In genomic region chr10:57499414-57500156, GRCm38 (mm10) we compare ENCODE assay signal across 16 mouse cellular contexts. TPM values are rescaled to one million over a fixed set of nuclear protein-coding genes. Genes with fewer than 3 reads are reported as not detected.
DNase-seq lines count a peak whose midpoint lies in the region; ATAC-seq and TF ChIP-seq lines count a peak whose summit lies in the region.
"Had no signal": no experiment of that assay in that cellular context is flagged by ENCODE, and none has a peak within 500 bp of the region (broad histone marks: within the 10 kb centered on the region; RNA-seq: fewer than 3 reads in every experiment).

No protein-coding gene starts in this region.

- WGBS in liver, adult 2 months, result 23% methylated on average over 9 of the region's 9 CpGs
- 59% methylated on average over 9 of the region's 9 CpGs for WGBS in liver, embryonic 13.5 days (ENCODE audit: insufficient replicate concordance)
- WGBS in thymus, adult 2 months, result 94% methylated on average over 9 of the region's 9 CpGs

- peak; percentile 73 for ATAC-seq in liver, embryonic 13.5 days (ENCODE audit: low read depth)
- ATAC-seq: inflammation-experienced regulatory T-cells, adult 6 months; midbrain, embryonic 13.5 days had no signal

- TF ChIP-seq CTCF in gastrocnemius, adult 2 months (IDR thresholded peaks at IDR 0.05), result no peak
- no peak for TF ChIP-seq CTCF in liver, adult 2 months (IDR thresholded peaks at IDR 0.05; ENCODE audit: low read depth, low read length)
- TF ChIP-seq CTCF in thymus, adult 2 months (IDR thresholded peaks at IDR 0.05; ENCODE audit: borderline replicate concordance, control insufficient read depth, extremely low read depth, insufficient read depth, low read length, poor library complexity), result no peak

- no peaks in the 10 kb centered on the region for H3K9me3 ChIP-seq in liver, embryonic 13.5 days (replicated peaks)
- H3K9me3 ChIP-seq: embryonic facial prominence, embryonic 12.5 days; forebrain, embryonic 10.5 days; midbrain, embryonic 13.5 days had no signal

- peaks cover 20% of the 10 kb centered on the region for H3K4me1 ChIP-seq in liver, adult 2 months (ENCODE audit: control insufficient read depth, insufficient read depth, low read length)
- no peaks in the 10 kb centered on the region for H3K4me1 ChIP-seq in liver, embryonic 13.5 days (replicated peaks)
- H3K4me1 ChIP-seq in thymus, adult 2 months (replicated peaks; ENCODE audit: control insufficient read depth, insufficient read depth, low read length), result no peaks in the 10 kb centered on the region
- H3K4me1 ChIP-seq: forebrain, embryonic 10.5 days; midbrain, embryonic 13.5 days had no signal

- peak overlapping the region; percentile 91 for H3K27ac ChIP-seq in gastrocnemius, adult 2 months
- peak overlapping the region; percentile 98 for H3K27ac ChIP-seq in liver, adult 2 months (replicated peaks; ENCODE audit: insufficient read depth, low read depth, low read length)
- peak overlapping the region; percentile 43 for H3K27ac ChIP-seq in liver, embryonic 13.5 days
- no peak overlapping the region for H3K27ac ChIP-seq in thymus, adult 2 months (ENCODE audit: control insufficient read depth, insufficient read depth, low read length)
- H3K27ac ChIP-seq: embryonic facial prominence, embryonic 12.5 days; forebrain, embryonic 10.5 days; midbrain, embryonic 13.5 days had no signal

- peak; percentile 24 for DNase-seq in gastrocnemius, adult 2 months
- no peak for DNase-seq in gastrocnemius, postnatal 36 days
- peak; percentile 92 for DNase-seq in liver, adult 2 months (ENCODE audit: extremely low read depth, low read depth, low spot score)
- DNase-seq in liver, result no peak
- DNase-seq in liver, embryonic 13.5 days, result no peak
- peak; percentile 59 for DNase-seq in yolk sac, embryonic 10.5 days (ENCODE audit: low spot score)
- no peak for DNase-seq in thymus, adult 2 months
- no peak for DNase-seq in ovary, postnatal 10 days (ENCODE audit: low spot score)
- DNase-seq: cerebellum, adult 18-20 months; kidney, postnatal 14 days; lung, adult 18-20 months; lung, postnatal 4 days had no signal

- no peak overlapping the region for H3K4me2 ChIP-seq in liver, embryonic 13.5 days
- H3K4me2 ChIP-seq: embryonic facial prominence, embryonic 12.5 days; midbrain, embryonic 13.5 days had no signal

- peaks cover 17% of the 10 kb centered on the region; the same call in 1 of the 2 replicates for H3K79me2 ChIP-seq in liver, adult 2 months (ENCODE audit: control insufficient read depth, insufficient read depth, low read length)

- no peak for TF ChIP-seq POLR2A in liver, adult 2 months (IDR thresholded peaks at IDR 0.05; ENCODE audit: extremely low read depth, insufficient read depth, low read length)
- TF ChIP-seq POLR2A in thymus, adult 2 months (IDR thresholded peaks at IDR 0.05; ENCODE audit: control insufficient read depth, extremely low read depth, insufficient read depth, low read length, poor library complexity), result no peak

- H3K36me3 ChIP-seq in liver, adult 2 months (ENCODE audit: control insufficient read depth, insufficient read depth, low read length), result peaks cover 17% of the 10 kb centered on the region
- peaks cover 4% of the 10 kb centered on the region; the same call in 1 of the 2 replicates for H3K36me3 ChIP-seq in liver, embryonic 13.5 days
- 0 out of 2 replicates have a peak, but pooled peaks cover 3% of the 10 kb centered on the region for H3K36me3 ChIP-seq in thymus, adult 2 months (ENCODE audit: control insufficient read depth, insufficient read depth, low read length)

- H3K4me3 ChIP-seq in gastrocnemius, adult 2 months, result peak overlapping the region; percentile 45
- H3K4me3 ChIP-seq in liver, adult 2 months (ENCODE audit: insufficient read depth, low read depth, low read length), result no peak overlapping the region
- no peak overlapping the region for H3K4me3 ChIP-seq in liver, embryonic 13.5 days (replicated peaks)
- H3K4me3 ChIP-seq in thymus, adult 2 months (ENCODE audit: control insufficient read depth, insufficient read depth, low read length), result no peak overlapping the region
- H3K4me3 ChIP-seq: embryonic facial prominence, embryonic 12.5 days; forebrain, embryonic 10.5 days; midbrain, embryonic 13.5 days had no signal

- intact Hi-C loops in gastrocnemius, adult 2 months (cut with DNase I), result no loop called here
- intact Hi-C loops in gastrocnemius, postnatal 36 days (cut with DNase I), result no loop called here

- H3K27me3 ChIP-seq in liver, adult 2 months (ENCODE audit: control insufficient read depth, insufficient read depth, low read length), result no peaks in the 10 kb centered on the region
- H3K27me3 ChIP-seq in liver, embryonic 13.5 days, result no peaks in the 10 kb centered on the region
- H3K27me3 ChIP-seq in thymus, adult 2 months (ENCODE audit: control insufficient read depth, insufficient read depth, low read length), result no peaks in the 10 kb centered on the region
- H3K27me3 ChIP-seq: embryonic facial prominence, embryonic 12.5 days; midbrain, embryonic 13.5 days had no signal

- H3K9ac ChIP-seq in liver, adult 2 months (ENCODE audit: low read depth, low read length), result no peak overlapping the region
- H3K9ac ChIP-seq in liver, embryonic 13.5 days, result no peak overlapping the region
- H3K9ac ChIP-seq: embryonic facial prominence, embryonic 12.5 days; midbrain, embryonic 13.5 days had no signal

RNA-seq across cellular contexts. Expression of gene Hsf2, which starts 13.4 kb away (rescaled TPM):
- 10 to 100 TPM; 22.6 to 22.8 TPM for total RNA-seq in gastrocnemius, adult 2 months (2021)
- total RNA-seq in gastrocnemius, postnatal 36 days (2021), result 10 to 100 TPM; 21.3 to 28.4 TPM
- 30.5 and 33.0 TPM in 2 replicates for total RNA-seq in liver, adult 2 months (2014; rRNA removed)
- polyA plus RNA-seq in liver, adult 2 months (2012; rRNA removed), result 6.3 and 6.7 TPM in 2 replicates
- 9.4 and 12.2 TPM in 2 replicates for polyA plus RNA-seq in liver, embryonic 13.5 days (2015; fragmentation: Nextera tagmentation; extraction: Ambion mirVana)
- polyA plus RNA-seq in thymus, adult 2 months (2012; rRNA removed), result 5.3 and 7.0 TPM in 2 replicates

RNA-seq across cellular contexts. Expression of gene Serinc1, which starts 32.7 kb away (rescaled TPM):
- 100 to 1,000 TPM; 180 to 183 TPM for total RNA-seq in gastrocnemius, adult 2 months (2021)
- total RNA-seq in gastrocnemius, postnatal 36 days (2021), result 100 to 1,000 TPM; 162 to 170 TPM
- total RNA-seq in liver, adult 2 months (2014; rRNA removed), result 200 and 215 TPM in 2 replicates
- polyA plus RNA-seq in liver, adult 2 months (2012; rRNA removed), result 52.4 and 53.1 TPM in 2 replicates
- 70.2 and 87.0 TPM in 2 replicates for polyA plus RNA-seq in liver, embryonic 13.5 days (2015; fragmentation: Nextera tagmentation; extraction: Ambion mirVana)
- 37.6 and 41.7 TPM in 2 replicates for polyA plus RNA-seq in thymus, adult 2 months (2012; rRNA removed)

Comparison
In these comparisons a context has a peak if more than half of its experiments do, and no peak if none do; other contexts are left out.
1. DNase-seq: peak in gastrocnemius, adult 2 months (single experiment), liver, adult 2 months (single experiment) and yolk sac, embryonic 10.5 days (single experiment); none in gastrocnemius, postnatal 36 days (0 of 2), liver (single experiment), liver, embryonic 13.5 days (single experiment), thymus, adult 2 months (single experiment) and ovary, postnatal 10 days (single experiment).